Mouse (Mus musculus) embryonic facial prominence, embryonic 11.5 days (tissue): ENCODE results near the gene Mtch2. TPM values are rescaled to one million over a fixed set of nuclear protein-coding genes. Genes with fewer than 3 reads are reported as not detected.

Experiments
- ATAC-seq: fragments of 200-750 bp; cut with Nextera tagmentation; replicated peaks from 2 replicates; pipeline ENCODE4 v1.8.0; 2017; ENCODE audit warnings: low read depth; ENCODE audit not compliant: insufficient number of reproducible peaks, low FRiP score, low TSS enrichment
- DNase-seq: peaks from one replicate; pipeline ENCODE4 v3.0.0-alpha.2; 2015; ENCODE audit warnings: low spot score
- H3K27ac ChIP-seq: fragments of 300-500 bp; sonication (generic); replicated peaks from 2 replicates; pipeline ENCODE4 v1.5.1; 2014; ENCODE audit warnings: mild to moderate bottlenecking, low read depth, low read length, control low read depth
- H3K27me3 ChIP-seq: fragments of 300-500 bp; sonication (generic); 2 replicates; pipeline ENCODE4 v1.6.1; 2014; ENCODE audit warnings: mild to moderate bottlenecking, low read length, moderate library complexity, mixed read lengths; ENCODE audit not compliant: control insufficient read depth, insufficient read depth
- H3K36me3 ChIP-seq: fragments of 300-500 bp; sonication (generic); replicated peaks from 2 replicates; pipeline ENCODE4 v1.6.1; 2014; ENCODE audit warnings: low read depth, mild to moderate bottlenecking, low read length, moderate library complexity, mixed read lengths; ENCODE audit not compliant: control insufficient read depth, insufficient read depth
- H3K4me1 ChIP-seq: fragments of 300-500 bp; sonication (generic); 2 replicates; pipeline ENCODE4 v1.6.1; 2014; ENCODE audit warnings: low read length, mixed read lengths; ENCODE audit not compliant: control insufficient read depth, insufficient read depth
- H3K4me2 ChIP-seq: fragments of 300-500 bp; sonication (generic); 2 replicates; pipeline ENCODE4 v1.6.1; 2014; ENCODE audit warnings: low read depth, mild to moderate bottlenecking, control low read depth, low read length, moderate library complexity
- H3K4me3 ChIP-seq: fragments of 300-500 bp; sonication (generic); 2 replicates; pipeline ENCODE4 v1.5.1; 2014; ENCODE audit warnings: low read depth, low read length, control low read depth
- H3K9ac ChIP-seq: fragments of 300-500 bp; sonication (generic); replicated peaks from 2 replicates; pipeline ENCODE4 v1.6.1; 2014; ENCODE audit warnings: mild to moderate bottlenecking, control low read depth, low read length
- H3K9me3 ChIP-seq: fragments of 300-500 bp; sonication (generic); replicated peaks from 2 replicates; pipeline ENCODE4 v1.6.1; 2016; ENCODE audit warnings: mild to moderate bottlenecking, low read length, inconsistent platforms, mixed read lengths; ENCODE audit not compliant: control insufficient read depth
- WGBS: fragments of 180-500 bp; shearing (Covaris S2); extraction: QIAGEN DNeasy Blood & Tissue Kit; methylation state at CpG from one replicate; pipeline ENCODE4 v1.1.7; 2014; 5-methylcytosine and 5-hydroxymethylcytosine counted together
- polyA plus RNA-seq: library from polyadenylated mRNA; unstranded; fragments of >200 nt; fragmentation: Nextera tagmentation; extraction: Ambion mirVana; gene quantifications from 2 replicates; pipeline ENCODE4 v1.2.1, GENCODE M21; 2014

Gene Mtch2
- 239 and 261 TPM in 2 replicates for polyA plus RNA-seq

- peak within 1 kb of the TSS; percentile 84 for H3K9ac ChIP-seq
- DNase-seq (peak; percentile 98), ATAC-seq (peak; percentile 94)
- under 1% methylated on average over 62 of the region's 67 CpGs for WGBS
- no peaks in the 10 kb centered on the region for H3K36me3 ChIP-seq
- peak within 1 kb of the TSS; percentile 43; the same call in 1 of the 2 replicates for H3K27ac ChIP-seq
- no peaks in the 10 kb centered on the region for H3K4me1 ChIP-seq
- H3K4me2 ChIP-seq = peak within 1 kb of the TSS; percentile 64
- no peaks in the 10 kb centered on the region for H3K9me3 ChIP-seq
- no peaks in the 10 kb centered on the region for H3K27me3 ChIP-seq
- H3K4me3 ChIP-seq = peak within 1 kb of the TSS; percentile 76
Measured at GRCm38 (mm10) chr2:90846955-90847680, at the start of gene Mtch2. Gene Mtch2, plus strand, starts transcription at chr2:90847155.

DNA sequence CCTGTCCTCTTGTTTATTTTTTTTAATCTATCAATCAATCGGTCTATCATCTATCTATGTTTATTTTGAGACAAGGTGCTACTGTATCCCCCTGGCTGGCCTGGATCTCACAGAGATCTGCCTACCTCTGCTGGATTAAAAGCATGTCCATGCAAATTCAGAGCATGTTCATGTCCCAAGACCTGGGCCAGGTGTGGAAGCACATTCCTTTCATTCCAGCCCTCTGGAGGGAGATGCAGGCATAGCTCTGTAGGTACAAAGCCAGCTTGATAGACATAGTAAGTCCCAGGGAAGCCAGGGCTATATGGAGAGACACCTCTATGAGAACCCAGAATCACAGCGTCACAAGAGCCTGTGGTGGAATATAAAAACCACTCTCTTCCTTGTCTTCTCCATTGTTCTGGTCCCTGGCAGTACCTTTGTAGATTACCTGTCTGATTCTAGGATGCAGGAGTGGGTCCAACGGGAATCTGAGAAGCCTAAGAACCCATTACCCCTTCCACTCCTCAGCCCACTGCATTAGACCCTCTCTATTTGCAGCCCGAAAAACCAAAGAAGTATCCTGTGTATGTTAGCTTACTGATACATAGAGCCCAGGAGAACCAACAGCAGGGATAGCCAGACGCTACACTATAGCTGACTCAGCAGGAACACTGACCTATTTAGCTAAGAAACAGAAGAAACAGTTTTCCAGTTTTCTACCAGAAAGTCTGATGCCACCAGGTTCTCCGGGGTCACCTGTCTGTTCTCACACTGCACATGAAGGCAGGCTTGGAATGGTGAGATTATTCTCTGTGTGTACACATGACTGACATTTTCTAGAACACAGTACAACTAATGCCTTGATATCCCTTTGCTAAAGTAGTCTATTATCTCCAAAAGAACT lies 38.5 kb upstream of the Mtch2 start:
- H3K36me3 ChIP-seq = no peaks in the 10 kb centered on the region
- no peak overlapping the region for H3K27ac ChIP-seq
- no peaks in the 10 kb centered on the region for H3K9me3 ChIP-seq
- DNase-seq (no peak), ATAC-seq (no peak)
- H3K4me3 ChIP-seq = no peak overlapping the region
- no peak overlapping the region for H3K4me2 ChIP-seq
- no peaks in the 10 kb centered on the region for H3K27me3 ChIP-seq
- 86% methylated on average over 6 of the region's 6 CpGs for WGBS
- no peak overlapping the region for H3K9ac ChIP-seq
- H3K4me1 ChIP-seq = no peaks in the 10 kb centered on the region

- no peak for DNase-seq
- Histone ChIP-seq H3K4me1 (no peaks in the 10 kb centered on the region), H3K27me3 (no peaks in the 10 kb centered on the region), H3K4me2 (no peak overlapping the region), H3K36me3 (no peaks in the 10 kb centered on the region), H3K9me3 (no peaks in the 10 kb centered on the region), H3K27ac (no peak overlapping the region), H3K4me3 (no peak overlapping the region), H3K9ac (no peak overlapping the region)
- ATAC-seq = no peak
- 89% methylated on average over 8 of the region's 8 CpGs for WGBS
Measured at GRCm38 (mm10) chr2:90810751-90811150, 36.2 kb upstream of the Mtch2 start.

- no peaks in the 10 kb centered on the region for H3K4me1 ChIP-seq
- no peak overlapping the region for H3K4me2 ChIP-seq
- H3K9ac ChIP-seq = no peak overlapping the region
- H3K27me3 ChIP-seq = no peaks in the 10 kb centered on the region
- no peak for DNase-seq
- no peaks in the 10 kb centered on the region for H3K9me3 ChIP-seq
- WGBS = 83% methylated on average over 2 of the region's 2 CpGs
- H3K36me3 ChIP-seq = no peaks in the 10 kb centered on the region
- no peak overlapping the region for H3K4me3 ChIP-seq
- ATAC-seq = no peak
- no peak overlapping the region for H3K27ac ChIP-seq
Measured at GRCm38 (mm10) chr2:90815266-90815665, 31.7 kb upstream of the Mtch2 start.

GRCm38 (mm10) chr2:90816144-90816543 lies 30.8 kb upstream of the Mtch2 start:
- WGBS = 84% methylated on average over 4 of the region's 4 CpGs
- no peak for DNase-seq

DNA sequence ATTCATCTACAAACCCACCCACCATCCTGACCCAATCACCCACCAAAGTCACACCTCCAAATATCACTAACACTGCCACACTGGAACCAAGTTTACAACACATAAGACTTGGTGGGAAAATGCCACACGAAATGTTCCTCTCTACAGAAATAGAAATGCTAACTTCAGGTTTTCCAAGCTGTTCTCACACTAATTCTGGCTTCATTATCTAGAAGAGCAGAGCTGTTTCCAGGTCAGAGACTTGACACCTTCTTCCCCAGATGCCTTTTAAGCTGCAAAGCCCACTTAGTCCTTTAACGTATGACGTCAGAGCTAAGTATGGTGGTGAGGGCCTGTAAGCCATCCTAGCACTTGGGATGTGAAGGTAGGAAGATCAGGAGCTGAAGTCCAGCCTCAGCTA lies 28.2 kb upstream of the Mtch2 start:
- Histone ChIP-seq H3K9ac (no peak overlapping the region), H3K27ac (no peak overlapping the region), H3K27me3 (no peaks in the 10 kb centered on the region), H3K4me2 (no peak overlapping the region), H3K4me3 (no peak overlapping the region), H3K9me3 (no peaks in the 10 kb centered on the region), H3K36me3 (no peaks in the 10 kb centered on the region), H3K4me1 (no peaks in the 10 kb centered on the region)
- no peak for DNase-seq
- WGBS = 92% methylated on average over 3 of the region's 3 CpGs
- no peak for ATAC-seq

More at GRCm38 (mm10) chr2:90816144-90816543, 30.8 kb upstream of the Mtch2 start:
- no peaks in the 10 kb centered on the region for H3K27me3 ChIP-seq
- H3K4me1 ChIP-seq = no peaks in the 10 kb centered on the region
- H3K4me3 ChIP-seq = no peak overlapping the region
- H3K4me2 ChIP-seq = no peak overlapping the region
- H3K36me3 ChIP-seq = no peaks in the 10 kb centered on the region
- no peak for ATAC-seq
- H3K27ac ChIP-seq = no peak overlapping the region
- no peak overlapping the region for H3K9ac ChIP-seq
- H3K9me3 ChIP-seq = no peaks in the 10 kb centered on the region

GRCm38 (mm10) chr2:90820894-90821293 lies 26.1 kb upstream of the Mtch2 start:
- H3K4me1 ChIP-seq = no peaks in the 10 kb centered on the region
- no peaks in the 10 kb centered on the region for H3K9me3 ChIP-seq
- ATAC-seq (no peak), DNase-seq (no peak)
- no peak overlapping the region for H3K4me3 ChIP-seq
- no peak overlapping the region for H3K4me2 ChIP-seq
- H3K27ac ChIP-seq = no peak overlapping the region
- H3K36me3 ChIP-seq = no peaks in the 10 kb centered on the region
- no peaks in the 10 kb centered on the region for H3K27me3 ChIP-seq
- H3K9ac ChIP-seq = no peak overlapping the region
- WGBS = 88% methylated on average over 3 of the region's 3 CpGs

- no peaks in the 10 kb centered on the region for H3K9me3 ChIP-seq
- H3K4me3 ChIP-seq = no peak overlapping the region
- no peaks in the 10 kb centered on the region for H3K27me3 ChIP-seq
- no peak for DNase-seq
- H3K9ac ChIP-seq = no peak overlapping the region
- H3K27ac ChIP-seq = no peak overlapping the region
- WGBS = 77% methylated on average over 2 of the region's 2 CpGs
- ATAC-seq = no peak
- H3K36me3 ChIP-seq = no peaks in the 10 kb centered on the region
- no peaks in the 10 kb centered on the region for H3K4me1 ChIP-seq
- no peak overlapping the region for H3K4me2 ChIP-seq
Measured at GRCm38 (mm10) chr2:90822978-90823377, 24.0 kb upstream of the Mtch2 start.
